Mouse (Mus musculus) frontal cortex, postnatal 10 days (tissue): ENCODE data around the gene Slc2a8.

Experiments used
- DNase-seq, 2 experiments: peaks; one replicate each; pipeline ENCODE4 v3.0.0; 2022; ENCODE audit warnings: low spot score in 2 of 2, mixed read lengths in 1 of 2

Gene Slc2a8

GRCm38 (mm10) chr2:32971235-32971634, 10.6 kb downstream of the Slc2a8 start:
- no peak for DNase-seq

GRCm38 (mm10) chr2:32969326-32969725, 12.6 kb downstream of the Slc2a8 start:
- DNase-seq, result no peak

DNA sequence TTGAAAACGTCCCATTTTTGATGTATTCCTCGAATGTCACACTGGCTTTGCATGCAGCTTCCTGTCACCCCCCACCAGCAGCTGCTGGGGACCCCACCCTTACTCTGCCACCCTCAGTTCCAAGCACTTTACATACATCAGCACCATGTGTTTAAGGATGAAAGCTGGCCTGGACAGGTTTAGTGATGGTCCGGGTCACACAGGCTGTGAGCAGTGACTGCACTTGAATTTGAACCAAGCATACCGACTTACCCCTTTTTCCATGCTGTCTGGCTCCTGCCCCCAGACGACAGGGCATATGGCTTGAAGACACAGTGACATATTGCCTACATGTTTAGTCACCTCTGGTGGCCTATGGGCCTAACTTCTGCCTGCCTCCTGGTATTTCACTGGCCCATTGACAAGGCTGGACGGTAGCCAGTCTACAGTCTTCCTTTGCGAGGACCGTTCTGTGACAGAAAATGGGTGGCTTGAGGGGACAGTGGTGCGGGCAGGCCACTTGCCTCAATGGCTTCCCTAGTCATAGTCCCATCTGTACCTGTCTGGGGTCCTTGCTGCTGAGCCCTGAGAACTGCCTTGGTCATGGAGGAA, 13.8 kb downstream of the Slc2a8 start:
- no peak for DNase-seq

DNA sequence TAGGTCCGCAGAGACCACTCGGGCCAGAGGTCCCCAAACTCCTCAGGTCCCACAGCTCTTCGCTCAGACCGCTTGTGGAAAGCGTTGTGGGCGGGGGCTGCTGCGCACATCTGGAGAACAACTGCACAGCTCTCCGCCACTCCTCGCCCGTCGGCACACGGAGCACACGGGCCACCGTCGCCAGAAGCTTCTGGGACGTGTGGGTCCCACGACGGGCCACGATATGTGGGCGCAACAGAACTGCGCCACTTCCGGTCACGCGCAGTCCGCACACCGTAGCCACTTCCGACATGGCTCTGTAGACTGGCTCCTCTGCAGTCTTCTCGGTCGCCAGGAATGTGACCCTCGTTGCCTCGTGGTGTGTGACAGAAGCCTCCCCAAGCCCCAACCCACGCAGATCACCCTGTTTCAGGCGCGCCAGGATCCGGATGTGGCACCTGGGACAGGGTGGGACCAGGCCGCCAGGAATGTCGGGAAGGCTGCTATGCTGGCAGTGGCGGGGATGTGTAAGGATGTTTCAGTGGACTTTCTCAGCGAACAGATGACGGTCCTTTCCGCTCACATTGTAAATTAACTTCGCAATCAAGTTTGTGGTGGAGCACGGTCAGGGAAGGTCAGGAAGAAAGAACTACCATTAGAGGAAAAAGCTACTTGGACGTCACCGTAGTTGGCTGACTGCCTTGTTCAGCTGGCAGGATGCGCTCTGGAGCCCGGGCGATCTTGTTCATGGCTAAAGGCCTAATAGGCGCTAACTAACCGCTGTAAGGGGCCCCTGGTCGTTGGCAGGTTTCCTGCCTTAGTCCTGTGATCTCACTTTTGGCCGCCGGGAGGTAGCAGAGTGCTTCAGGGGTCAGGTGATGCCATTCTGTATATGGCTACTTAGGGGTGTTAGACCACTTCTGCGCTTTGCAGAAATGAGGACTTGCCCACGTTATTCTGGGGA, 14.9 kb downstream of the Slc2a8 start:
- peak; percentile 85 to 86 for DNase-seq

- no peak for DNase-seq
Observed at GRCm38 (mm10) chr2:32966184-32966688, 15.6 kb downstream of the Slc2a8 start.

DNA sequence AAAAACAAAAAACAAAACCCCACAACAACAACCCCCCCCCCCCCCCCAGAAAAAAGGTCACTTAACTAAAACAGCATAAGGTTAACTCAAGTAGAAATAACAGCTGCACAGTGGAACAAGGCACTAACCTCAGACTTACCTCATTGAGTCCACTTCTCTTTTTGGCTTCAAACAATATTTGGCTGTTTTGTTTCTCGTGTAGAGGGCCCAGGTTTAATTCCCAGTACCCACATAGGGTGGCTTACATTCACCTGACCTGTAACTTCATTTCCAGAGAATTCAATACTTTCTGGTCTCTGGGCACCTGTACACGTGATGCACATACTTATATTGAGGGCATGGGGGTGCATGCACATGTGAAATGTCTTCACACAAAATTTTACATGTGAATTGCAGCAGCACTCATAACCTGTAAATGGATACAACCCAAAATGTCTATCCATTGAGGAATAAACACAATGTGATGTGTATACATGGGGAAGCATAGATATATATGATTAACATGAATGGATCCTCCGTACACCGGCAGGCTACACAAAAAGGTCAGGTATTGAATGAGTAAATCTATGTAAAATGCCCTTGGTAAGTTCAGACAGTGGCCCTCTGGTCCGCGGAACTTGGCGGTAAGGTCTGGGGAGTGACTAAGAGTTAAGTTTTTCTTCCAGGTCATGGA, 16.2 kb downstream of the Slc2a8 start:
- DNase-seq, result no peak

DNA sequence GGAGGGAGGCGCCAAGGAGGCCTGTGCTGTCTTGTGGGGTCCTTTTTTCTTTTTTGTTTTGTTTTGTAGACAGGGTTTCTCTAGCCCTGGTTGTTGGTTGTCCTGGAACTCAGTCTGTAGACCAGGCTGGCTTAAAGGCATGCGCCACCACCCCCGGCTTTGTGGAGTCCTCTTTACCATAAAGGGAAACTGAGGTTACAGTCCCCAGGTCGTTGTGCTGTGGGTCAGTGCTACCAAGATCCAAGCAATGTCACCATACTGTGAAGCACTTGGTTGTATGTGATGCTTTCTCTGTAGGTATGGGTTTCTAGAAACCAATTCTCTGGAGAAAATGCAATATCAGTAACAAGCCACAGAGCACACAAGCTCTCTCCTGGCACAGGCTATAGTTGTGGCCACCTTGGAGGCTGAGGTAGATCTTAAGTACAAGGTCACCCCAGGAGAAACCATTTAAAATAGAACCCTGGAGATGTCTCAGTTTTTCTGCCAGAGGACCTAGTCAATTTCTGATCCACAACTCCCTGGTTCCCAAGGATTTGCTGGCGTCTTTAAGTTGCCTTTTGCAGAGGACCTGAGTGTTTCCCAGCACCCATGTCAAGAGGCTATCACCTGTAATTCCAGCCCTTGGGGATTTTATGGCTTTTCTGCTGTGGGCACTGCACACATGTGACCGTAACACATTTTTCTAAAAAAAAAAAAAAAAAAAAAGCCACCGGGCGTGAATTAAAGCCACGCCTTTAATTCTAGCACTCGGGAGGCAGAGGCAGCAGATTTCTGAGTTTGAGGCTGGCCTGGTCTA, 17.0 kb downstream of the Slc2a8 start:
- no peak for DNase-seq

- DNase-seq, result no peak
Observed at GRCm38 (mm10) chr2:32963981-32964380, 17.9 kb downstream of the Slc2a8 start.

DNA sequence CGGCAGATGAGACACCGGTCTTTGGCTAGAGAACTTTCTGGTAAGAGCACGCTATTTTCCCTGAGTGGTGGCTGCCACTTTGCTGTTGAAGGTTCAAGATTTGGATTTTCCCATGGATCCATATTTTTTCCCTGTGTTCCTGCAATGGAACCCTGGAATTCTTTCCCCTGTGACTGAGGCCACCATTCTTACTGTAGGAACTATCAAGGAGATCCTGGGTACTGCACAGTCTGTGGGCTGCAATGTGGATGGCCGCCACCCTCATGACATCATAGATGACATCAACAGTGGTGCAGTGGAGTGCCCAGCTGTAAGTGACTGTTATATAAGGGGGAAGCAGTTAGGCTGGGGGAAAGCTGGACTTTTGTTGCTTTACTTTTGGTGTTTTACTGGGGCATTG, 18.3 kb downstream of the Slc2a8 start:
- no peak for DNase-seq

- no peak for DNase-seq
Observed at GRCm38 (mm10) chr2:32962875-32963220, 19.0 kb downstream of the Slc2a8 start.

GRCm38 (mm10) chr2:32962062-32962874, 19.6 kb downstream of the Slc2a8 start:
- no peak for DNase-seq

GRCm38 (mm10) chr2:32961192-32961995, 20.5 kb downstream of the Slc2a8 start, which contains the start of the genes Rpl12 and Lrsam1:
Gene Rpl12, plus strand, starts transcription at chr2:32961559.
Gene Lrsam1, minus strand, starts transcription at chr2:32961614.
- DNase-seq, result peak; percentile 90 to 92

DNA sequence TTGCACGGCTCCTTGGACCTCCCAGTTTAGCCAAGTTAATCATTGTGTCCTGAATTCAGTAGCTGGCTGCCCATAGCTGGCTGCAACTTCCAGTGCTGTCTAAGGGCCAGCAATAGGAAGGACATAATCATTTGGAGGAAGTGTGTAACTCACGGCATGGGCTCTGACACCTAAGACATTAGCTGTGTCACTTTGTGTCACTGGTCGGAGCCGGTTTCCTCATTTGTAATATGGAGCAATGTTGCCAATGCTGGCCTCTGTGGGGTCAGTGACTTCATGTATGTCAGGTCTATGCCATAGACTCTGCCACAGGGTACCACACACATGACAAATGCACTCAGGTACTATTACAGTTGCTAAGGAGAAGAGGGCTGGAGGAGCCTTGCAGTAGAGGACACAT, 21.6 kb downstream of the Slc2a8 start:
- no peak for DNase-seq

DNA sequence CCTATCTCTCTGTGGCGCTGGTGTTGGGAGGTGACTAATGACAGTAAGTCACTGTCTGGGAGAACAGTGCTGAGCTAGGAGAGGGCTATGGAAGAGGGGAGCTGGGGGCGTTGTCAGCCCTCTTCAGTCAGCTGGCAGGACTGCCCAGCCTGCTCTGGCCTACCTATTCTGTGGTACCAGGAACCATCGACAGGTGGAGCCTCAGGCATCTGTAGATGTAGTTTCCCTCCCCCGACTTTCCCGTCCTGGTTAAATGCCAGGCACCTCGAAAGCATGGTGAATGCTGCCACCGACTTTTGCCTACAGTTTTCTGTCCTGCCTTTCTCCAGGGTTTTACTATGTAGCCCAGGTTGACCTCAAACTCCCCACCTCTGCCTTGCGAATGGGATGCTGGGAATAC, 24.5 kb downstream of the Slc2a8 start:
- no peak for DNase-seq

- DNase-seq, result no peak
Observed at GRCm38 (mm10) chr2:32954581-32954980, 27.3 kb downstream of the Slc2a8 start.

DNA sequence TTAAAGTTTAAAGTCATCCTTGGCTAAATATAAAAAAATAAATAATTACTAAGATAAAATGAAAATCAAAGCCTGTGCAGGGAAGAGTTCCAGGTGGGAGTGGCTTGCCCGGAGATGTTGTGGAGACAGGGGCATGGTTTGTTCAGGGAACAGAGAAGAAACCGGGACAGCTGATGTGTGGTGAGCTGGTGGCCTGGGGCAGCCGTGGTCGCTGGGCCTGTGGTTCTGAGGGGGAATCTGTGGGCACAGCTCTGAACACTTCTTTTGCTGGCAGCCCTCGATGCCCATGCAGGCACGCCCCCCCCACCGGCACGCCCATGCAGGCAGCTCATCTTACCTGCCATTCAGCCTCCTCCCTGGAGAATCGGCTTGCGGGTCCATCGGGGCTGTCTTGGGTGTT, 34.4 kb downstream of the Slc2a8 start:
- DNase-seq, result no peak

DNA sequence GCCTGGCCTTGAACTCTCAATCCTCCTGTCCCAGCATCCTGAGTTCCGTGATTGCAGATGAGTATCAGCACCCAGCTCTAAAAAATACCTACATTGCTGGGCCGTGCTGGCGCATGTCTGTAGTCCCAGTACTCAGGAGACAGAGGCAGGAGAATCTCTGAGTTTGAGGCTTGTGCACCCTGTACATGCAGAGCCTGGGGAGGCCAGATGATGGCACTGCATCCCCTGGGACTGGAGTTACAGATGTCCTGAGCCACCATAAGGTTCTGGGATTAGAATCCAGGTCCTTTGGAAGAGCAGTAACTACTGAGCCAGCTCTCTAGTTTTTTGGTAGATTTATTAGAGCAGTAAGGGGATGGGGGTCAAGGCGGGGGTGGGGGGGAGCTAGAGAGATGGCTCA, 41.4 kb downstream of the Slc2a8 start:
- DNase-seq, result no peak

DNA sequence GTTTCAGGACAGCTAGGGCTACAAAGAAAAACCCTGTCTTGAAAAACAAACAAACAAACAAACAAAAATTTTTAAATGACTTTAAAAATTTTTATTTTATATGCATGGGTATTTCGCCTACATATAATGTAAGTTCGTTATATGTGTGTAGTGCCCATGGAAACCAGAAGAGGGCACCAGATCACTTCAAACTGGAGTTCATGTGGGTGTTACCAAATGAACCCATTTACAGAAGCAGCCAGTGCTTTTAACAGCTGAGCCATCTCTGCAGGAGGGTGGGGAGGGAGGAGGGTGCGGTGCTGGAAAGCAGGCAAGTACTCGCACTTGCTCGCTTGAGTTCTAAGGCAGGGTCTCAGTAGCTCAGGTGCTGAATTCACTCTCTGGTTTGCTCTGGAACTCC, 42.5 kb downstream of the Slc2a8 start:
- DNase-seq, result no peak

- DNase-seq, result no peak
Observed at GRCm38 (mm10) chr2:32938741-32939140, 43.1 kb downstream of the Slc2a8 start.

DNA sequence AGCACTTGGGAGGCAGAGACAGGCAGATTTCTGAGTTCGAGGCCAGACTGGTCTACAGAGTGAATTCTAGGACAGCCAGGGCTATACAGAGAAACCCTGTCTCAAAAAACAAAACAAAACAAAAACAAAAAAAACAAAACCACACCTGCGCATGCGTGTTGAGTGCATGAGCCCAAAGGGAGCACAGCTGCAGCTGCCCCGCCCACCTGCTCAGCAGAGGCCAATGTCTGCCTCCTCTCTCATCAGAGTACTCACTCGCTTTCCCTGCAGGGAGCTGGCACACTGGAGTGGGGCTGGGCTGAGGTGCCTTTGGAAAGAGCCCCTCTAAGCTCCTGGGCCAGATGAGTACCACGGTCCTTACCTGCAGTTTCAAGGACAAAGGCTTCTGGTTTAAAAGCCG, 50.2 kb downstream of the Slc2a8 start:
- DNase-seq, result no peak
